Mouse (Mus musculus) kidney, postnatal 36 days (tissue): ENCODE data around the gene Fancc.

Experiments used
- DNase-seq, 2 experiments: peaks; one replicate each; pipeline ENCODE4 v3.0.0; 2021 to 2022; ENCODE audit warnings: mixed read lengths in 2 of 2

The Fancc gene

GRCm38 (mm10) chr13:63242401-63243192 is 254.5 kb downstream of the Fancc start:
- DNase-seq = peak; percentile 58 to 61

GRCm38 (mm10) chr13:63241665-63242064 is 255.4 kb downstream of the Fancc start:
- DNase-seq = peak in 1 of 2 experiments; percentile 25

- DNase-seq = peak in 1 of 2 experiments; percentile 12
Observed at GRCm38 (mm10) chr13:63240835-63241234, 256.2 kb downstream of the Fancc start.

GRCm38 (mm10) chr13:63239877-63240671 is 257.0 kb downstream of the Fancc start:
- peak; percentile 93 to 97 for DNase-seq

GRCm38 (mm10) chr13:63239301-63239804 is 257.7 kb downstream of the Fancc start:
- peak in 1 of 2 experiments; percentile 47 for DNase-seq

GRCm38 (mm10) chr13:63238045-63238444 is 259.0 kb downstream of the Fancc start:
- peak; percentile 19 to 61 for DNase-seq

- DNase-seq = peak in 1 of 2 experiments; percentile 22
Observed at GRCm38 (mm10) chr13:63236159-63236893, 260.8 kb downstream of the Fancc start.

- DNase-seq = peak; percentile 90 to 91
Observed at GRCm38 (mm10) chr13:63235551-63235950, 261.5 kb downstream of the Fancc start.
